Mouse (Mus musculus): ENCODE measurements at regions not wholly inside any gene's neighbourhood (a gene's known extent, or its start where the extent isn't known, plus 50 kb on each side); places are given as distances from the start of the nearest gene placed in this dataset.

DNA sequence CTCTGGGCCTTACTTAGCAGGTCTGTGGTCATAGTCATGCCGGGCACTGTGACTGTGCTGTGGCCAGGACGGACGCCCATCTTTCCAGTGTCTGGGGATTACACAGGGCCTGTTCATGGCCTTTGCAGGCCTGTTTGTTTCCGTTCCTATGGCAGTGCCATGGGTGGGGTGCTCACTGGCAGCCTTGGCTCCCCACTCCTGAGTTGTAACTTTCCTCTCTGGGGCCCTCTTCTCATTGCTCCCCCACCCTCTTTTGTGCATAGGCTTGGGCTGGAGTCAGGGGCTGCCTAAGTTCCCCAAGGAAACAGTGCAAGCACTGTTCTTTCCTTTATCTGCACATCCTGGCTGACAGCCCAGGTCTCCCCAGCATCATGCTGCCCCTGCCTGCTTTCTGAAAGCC is 72.9 kb upstream of the Rxra start:
- H3K4me1 ChIP-seq (ENCODE audit: control insufficient read depth, insufficient read depth, low read length): no peaks in the 10 kb centered on the region
- no peak overlapping the region for H3K9ac ChIP-seq (ENCODE audit: low read depth, low read length)
- H3K4me3 ChIP-seq (ENCODE audit: low read length): no peak overlapping the region
- no peak overlapping the region for H3K27ac ChIP-seq (ENCODE audit: low read depth, low read length)
- ATAC-seq (ENCODE audit: low FRiP score, low TSS enrichment): no peak
- no peaks in the 10 kb centered on the region for H3K27me3 ChIP-seq (ENCODE audit: control insufficient read depth, insufficient read depth, low read length)
- no peaks in the 10 kb centered on the region for H3K36me3 ChIP-seq (ENCODE audit: control insufficient read depth, insufficient read depth, low read length)
- WGBS: 85% methylated on average over 4 of the region's 4 CpGs
- no peaks in the 10 kb centered on the region for H3K9me3 ChIP-seq (ENCODE audit: control insufficient read depth, low read length)
- no peak overlapping the region for H3K4me2 ChIP-seq (replicated peaks; ENCODE audit: low read depth, low read length)

DNA sequence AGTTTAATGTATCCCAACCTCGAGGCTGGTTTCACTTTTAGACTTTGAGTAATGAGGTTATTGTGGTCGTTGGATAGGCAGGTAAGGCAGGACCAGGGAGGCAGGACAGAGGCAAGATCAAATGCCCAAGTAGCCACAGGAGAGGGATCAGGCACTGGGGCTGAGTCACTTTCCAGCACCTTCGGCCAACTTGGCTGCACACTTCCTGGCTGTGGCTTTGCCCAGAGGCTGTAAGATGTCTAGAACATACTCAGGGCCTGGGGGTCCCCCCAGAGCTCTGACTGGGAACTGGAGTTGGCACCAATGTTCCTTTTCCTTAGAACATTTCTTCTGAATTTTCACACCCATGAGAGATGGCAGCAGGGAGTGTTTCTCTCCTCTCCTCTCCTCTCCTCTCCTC is 71.7 kb upstream of the Rxra start:
- WGBS: 35% methylated on average over 3 of the region's 3 CpGs
- H3K27ac ChIP-seq (ENCODE audit: low read depth, low read length): no peak overlapping the region
- no peaks in the 10 kb centered on the region for H3K9me3 ChIP-seq (ENCODE audit: control insufficient read depth, low read length)
- no peak overlapping the region for H3K4me3 ChIP-seq (ENCODE audit: low read length)
- H3K36me3 ChIP-seq (ENCODE audit: control insufficient read depth, insufficient read depth, low read length): no peaks in the 10 kb centered on the region
- no peak for ATAC-seq (ENCODE audit: low FRiP score, low TSS enrichment)
- no peak overlapping the region for H3K4me2 ChIP-seq (replicated peaks; ENCODE audit: low read depth, low read length)
- H3K9ac ChIP-seq (ENCODE audit: low read depth, low read length): no peak overlapping the region
- H3K4me1 ChIP-seq (ENCODE audit: control insufficient read depth, insufficient read depth, low read length): no peaks in the 10 kb centered on the region
- H3K27me3 ChIP-seq (ENCODE audit: control insufficient read depth, insufficient read depth, low read length): no peaks in the 10 kb centered on the region

DNA sequence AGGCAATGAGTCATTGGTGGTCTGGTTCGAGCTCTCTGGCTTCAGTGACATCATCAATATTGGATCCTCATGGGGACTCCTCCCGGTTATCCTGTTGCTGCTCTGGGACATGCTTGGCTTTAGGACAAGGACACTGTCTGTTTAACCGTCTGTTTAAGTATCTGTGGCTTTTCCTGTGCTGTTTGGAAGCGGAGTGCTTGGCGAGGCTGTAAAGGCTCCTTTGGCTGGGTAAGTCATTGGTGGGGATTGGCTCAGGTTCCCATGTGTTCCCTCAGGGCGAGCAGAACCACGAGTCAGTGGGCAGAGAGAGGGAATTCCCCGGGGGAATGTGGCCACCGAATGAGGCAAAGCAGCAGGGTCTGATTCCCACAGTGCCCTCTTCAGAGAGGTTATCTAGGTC is 69.4 kb upstream of the Rxra start:
- Histone ChIP-seq H3K9me3 (ENCODE audit: control insufficient read depth, low read length) (no peaks in the 10 kb centered on the region), H3K9ac (ENCODE audit: low read depth, low read length) (no peak overlapping the region), H3K4me3 (ENCODE audit: low read length) (no peak overlapping the region), H3K36me3 (ENCODE audit: control insufficient read depth, insufficient read depth, low read length) (no peaks in the 10 kb centered on the region), H3K27me3 (ENCODE audit: control insufficient read depth, insufficient read depth, low read length) (no peaks in the 10 kb centered on the region), H3K4me2 (replicated peaks; ENCODE audit: low read depth, low read length) (no peak overlapping the region), H3K4me1 (ENCODE audit: control insufficient read depth, insufficient read depth, low read length) (no peaks in the 10 kb centered on the region), H3K27ac (ENCODE audit: low read depth, low read length) (no peak overlapping the region)
- ATAC-seq (ENCODE audit: low FRiP score, low TSS enrichment): no peak
- 77% methylated on average over 9 of the region's 9 CpGs for WGBS

DNA sequence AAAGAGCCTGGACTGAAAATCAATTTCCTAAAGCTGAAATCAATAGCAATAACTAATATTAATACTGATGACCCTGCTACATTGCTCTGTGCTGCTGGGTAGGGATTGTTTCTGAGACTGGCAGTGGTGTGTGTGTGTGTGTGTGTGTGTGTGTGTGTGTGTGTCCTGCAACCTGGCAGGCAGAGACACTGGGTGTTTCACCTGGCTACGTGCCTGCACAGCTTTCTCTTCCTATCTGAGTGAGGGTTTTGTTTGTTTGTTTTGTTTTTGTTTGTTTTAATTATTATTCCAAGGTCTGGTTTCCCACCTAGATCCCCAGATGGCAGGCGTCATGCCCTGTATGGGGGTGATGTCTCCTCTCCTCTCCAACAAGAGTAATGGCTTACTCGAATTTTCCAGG is 54.5 kb upstream of the Rxra start:
- Histone ChIP-seq H3K4me3 (ENCODE audit: low read length) (no peak overlapping the region), H3K36me3 (ENCODE audit: control insufficient read depth, insufficient read depth, low read length) (no peaks in the 10 kb centered on the region), H3K27me3 (ENCODE audit: control insufficient read depth, insufficient read depth, low read length) (no peaks in the 10 kb centered on the region), H3K4me2 (replicated peaks; ENCODE audit: low read depth, low read length) (no peak overlapping the region), H3K4me1 (ENCODE audit: control insufficient read depth, insufficient read depth, low read length) (no peaks in the 10 kb centered on the region), H3K9ac (ENCODE audit: low read depth, low read length) (no peak overlapping the region), H3K9me3 (ENCODE audit: control insufficient read depth, low read length) (no peaks in the 10 kb centered on the region), H3K27ac (ENCODE audit: low read depth, low read length) (no peak overlapping the region)
- ATAC-seq (ENCODE audit: low FRiP score, low TSS enrichment): no peak
- WGBS: 69% methylated on average over 3 of the region's 3 CpGs

DNA sequence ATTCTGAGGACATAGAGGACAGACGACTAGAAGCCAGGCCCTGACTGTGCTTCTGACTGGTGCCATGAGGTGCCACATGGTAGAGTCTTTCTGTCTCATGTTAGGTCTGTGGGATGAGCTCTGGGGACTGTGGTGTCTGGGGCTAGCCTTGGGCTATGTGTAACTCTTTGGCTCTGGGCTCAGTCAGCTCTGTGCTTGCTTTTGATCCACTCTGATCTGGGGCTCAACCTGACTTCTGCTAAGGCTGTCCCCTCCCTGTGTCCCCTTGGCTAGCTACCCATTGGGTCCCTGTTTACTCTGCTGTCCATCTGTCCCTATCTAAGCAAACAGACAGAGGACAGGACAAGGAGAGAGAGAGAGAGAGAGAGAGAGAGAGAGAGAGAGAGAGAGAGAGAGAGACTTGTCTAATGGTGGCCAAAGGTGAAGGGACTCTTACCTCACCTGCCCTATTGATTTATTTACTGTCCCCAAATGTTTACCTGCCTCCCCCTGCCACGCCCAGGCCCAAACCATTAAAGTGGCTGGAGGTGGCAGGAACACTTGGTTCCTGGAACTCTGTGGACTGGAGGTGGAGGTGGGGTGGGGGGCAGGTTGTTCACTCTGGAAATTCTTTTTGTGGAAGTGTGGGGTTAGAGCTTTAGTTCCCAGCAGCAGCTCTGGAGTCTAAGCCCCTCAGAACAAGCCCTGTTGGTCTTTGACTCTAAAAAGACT is 51.4 kb upstream of the Rxra start:
- Histone ChIP-seq H3K27me3 (ENCODE audit: control insufficient read depth, insufficient read depth, low read length) (0 out of 2 replicates have a peak, but pooled peaks cover under 1% of the 10 kb centered on the region), H3K4me3 (ENCODE audit: low read length) (no peak overlapping the region), H3K4me1 (ENCODE audit: control insufficient read depth, insufficient read depth, low read length) (no peaks in the 10 kb centered on the region), H3K9ac (ENCODE audit: low read depth, low read length) (no peak overlapping the region), H3K36me3 (ENCODE audit: control insufficient read depth, insufficient read depth, low read length) (no peaks in the 10 kb centered on the region), H3K4me2 (replicated peaks; ENCODE audit: low read depth, low read length) (no peak overlapping the region), H3K27ac (ENCODE audit: low read depth, low read length) (no peak overlapping the region), H3K9me3 (ENCODE audit: control insufficient read depth, low read length) (no peaks in the 10 kb centered on the region)
- WGBS: 67% methylated on average over 2 of the region's 2 CpGs
- ATAC-seq (ENCODE audit: low FRiP score, low TSS enrichment): no peak

All from kidney, embryonic 14.5 days (tissue).